Mouse (Mus musculus) E14TG2a.4 (cell line): ENCODE results near the gene Tdgf1.

ENCODE experiments used
- CTCF ChIP-seq: conservative IDR thresholded peaks from 2 replicates; pipeline ENCODE4 v1.5.1; 2014; ENCODE audit warnings: low read length
- NANOG ChIP-seq: IDR thresholded peaks from 2 replicates; pipeline ENCODE4 v1.6.1; 2014; ENCODE audit warnings: borderline replicate concordance, low read length, mixed read lengths
- POU5F1 ChIP-seq: IDR thresholded peaks from 2 replicates; pipeline ENCODE4 v1.6.1; 2014; ENCODE audit warnings: low read length, borderline replicate concordance

GRCm38 (mm10) chr9:110908631-110909016 lies 37.3 kb downstream of the Tdgf1 start:
- TF ChIP-seq CTCF (no peak), NANOG (no peak), POU5F1 (no peak)
